Mouse (Mus musculus) regulatory T cell (primary cell): ENCODE measurements around the gene Sirpb1a.
"Not testable (repeated sequence)": the region's sequence is repeated elsewhere in the genome, so short reads cannot be mapped to it uniquely, and the experiment has no call there.

Source experiments
- in situ Hi-C: fragments of 300-600 bp; cut with MboI, MseI; formaldehyde crosslinking; loops from one replicate; pipeline ENCODE4 v1.15.1; 2025; ENCODE audit warnings: high pct_unique_total_duplicates

Gene Sirpb1a

DNA sequence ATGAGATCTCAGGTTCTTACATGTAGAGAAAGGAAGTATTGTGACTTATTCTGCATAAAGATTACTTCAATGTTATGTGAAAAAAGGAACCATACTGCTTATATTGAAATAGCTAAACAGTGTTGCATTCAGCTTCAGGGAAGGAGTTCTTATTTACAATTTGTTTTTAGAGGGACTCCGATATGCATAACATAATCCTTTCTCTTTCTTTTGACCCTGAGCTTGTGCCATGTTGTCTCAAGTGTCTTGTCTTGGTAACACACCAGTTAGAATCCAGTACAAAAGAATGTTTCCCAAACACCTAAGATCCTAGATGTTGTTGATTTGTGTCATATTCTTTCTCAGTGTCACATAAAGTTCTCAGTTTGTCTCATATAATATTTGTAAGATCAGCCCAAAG lies at the start of gene Sirpb1a:
Gene Sirpb1a, minus strand, starts transcription at position 74 of the 400 bp plus-strand sequence.
- in situ Hi-C loops: loop anchor here (5.0 kb wide), 1 partner anchor 151 kb away; the partner anchor contains the start of gene Sirpb1b

DNA sequence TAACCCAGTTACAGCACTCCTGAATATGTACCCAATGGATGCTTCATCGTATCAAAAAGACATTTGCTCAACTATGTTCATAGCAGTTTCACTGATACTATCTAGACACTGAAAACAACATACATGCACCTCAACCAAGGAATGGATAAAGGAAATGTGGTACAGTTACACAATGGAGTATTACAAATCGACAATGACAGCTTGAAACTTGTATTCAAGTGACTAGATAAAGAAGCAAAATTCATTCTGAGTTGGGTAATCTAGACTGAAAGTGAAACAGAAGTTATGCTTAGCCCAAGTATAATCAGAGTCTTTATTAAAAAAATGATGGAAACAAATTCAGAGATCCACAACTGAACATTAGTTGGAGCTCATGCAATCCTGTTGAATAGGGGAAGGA lies 48.5 kb upstream of the Sirpb1a start:
- in situ Hi-C loops: not testable (repeated sequence)

DNA sequence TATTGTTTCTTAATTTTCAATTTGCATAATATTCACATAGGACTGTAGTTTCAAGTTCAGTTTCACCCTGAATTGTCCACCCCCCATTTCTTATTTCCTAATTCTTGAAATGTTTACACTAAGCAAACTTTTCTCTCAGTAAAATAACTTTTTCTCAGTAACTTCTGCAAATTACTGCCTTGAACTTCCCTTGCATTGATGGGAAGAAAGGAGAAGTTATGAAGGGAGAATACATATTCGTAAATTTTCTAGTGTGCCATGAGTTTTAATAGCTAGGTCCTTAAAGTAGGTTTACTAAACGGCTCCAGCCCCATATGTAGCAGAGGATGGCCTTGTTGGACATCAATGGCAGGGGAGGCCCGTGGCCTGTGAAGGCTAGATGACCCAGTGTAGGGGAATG lies 43.8 kb upstream of the Sirpb1a start:
- in situ Hi-C loops: not testable (repeated sequence)

DNA sequence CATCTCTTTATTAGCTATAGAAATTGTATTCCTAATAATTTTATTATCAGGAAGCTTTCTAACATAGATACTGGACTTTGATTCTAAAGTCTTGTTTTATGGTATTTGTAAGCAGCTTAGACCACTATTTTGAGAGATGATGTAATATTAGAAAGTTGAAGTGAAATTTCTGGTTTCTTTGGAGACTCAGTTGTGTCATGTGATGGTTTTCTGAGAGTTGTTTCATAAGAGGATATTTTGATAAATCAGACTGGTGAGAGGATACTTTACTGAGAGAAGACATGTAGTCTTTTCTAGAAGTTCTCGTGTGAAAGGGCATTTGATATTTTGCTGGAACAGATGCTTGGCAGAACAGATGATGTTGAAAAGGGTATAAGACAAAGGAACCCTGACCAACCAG lies 17.6 kb upstream of the Sirpb1a start:
- in situ Hi-C loops: not testable (repeated sequence)

DNA sequence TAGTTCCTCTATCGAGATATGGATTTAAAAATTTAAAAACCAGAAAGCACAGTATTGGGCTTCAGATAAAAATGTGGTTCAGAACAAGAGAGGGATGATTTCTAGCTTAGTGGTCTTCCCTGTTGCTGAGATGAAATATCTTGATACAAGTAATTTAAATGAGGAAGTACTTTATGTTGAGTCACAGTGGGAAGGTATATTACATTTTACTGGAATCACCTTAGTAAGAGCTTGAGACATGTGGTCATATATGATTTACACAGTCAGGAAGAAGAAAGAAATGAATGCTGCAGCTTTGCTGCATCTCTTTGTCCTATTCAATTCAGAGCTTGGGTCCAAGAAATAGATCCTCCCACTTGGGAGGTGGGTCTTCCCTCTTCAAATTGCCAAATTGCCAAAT lies 13.5 kb upstream of the Sirpb1a start:
- in situ Hi-C loops: not testable (repeated sequence)

- in situ Hi-C loops: loop anchor here (5.0 kb wide), 1 partner anchor 149 kb away; the partner anchor contains the start of gene Sirpb1b
Measured at GRCm38 (mm10) chr3:15427917-15428316, 1.6 kb upstream of the Sirpb1a start.

DNA sequence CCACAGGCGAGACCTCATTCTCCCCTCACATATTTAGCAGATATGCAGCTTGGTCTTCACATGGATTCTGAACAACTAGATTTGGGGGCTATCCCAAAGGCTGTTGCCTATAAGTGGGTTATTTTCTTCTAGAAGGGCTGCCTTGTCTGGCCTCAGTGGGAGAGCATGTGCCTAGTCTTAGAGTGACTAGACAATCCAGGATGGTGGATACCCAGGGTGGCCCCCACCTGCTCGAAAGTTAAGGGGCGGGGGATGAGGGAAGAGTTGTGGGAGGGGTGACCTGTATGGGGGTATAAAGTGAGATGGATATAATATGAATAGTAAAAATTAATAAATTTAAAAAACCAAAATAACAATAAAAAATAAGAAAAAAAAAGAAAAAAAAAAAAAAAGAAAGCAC lies 70.6 kb downstream of the Sirpb1a start:
- in situ Hi-C loops: not testable (repeated sequence)

GRCm38 (mm10) chr3:15350318-15350717 lies 76.0 kb downstream of the Sirpb1a start:
- in situ Hi-C loops: not testable (repeated sequence)

GRCm38 (mm10) chr3:15345606-15346005 lies 80.7 kb downstream of the Sirpb1a start:
- in situ Hi-C loops: not testable (repeated sequence)

- in situ Hi-C loops: no loop called here
Measured at GRCm38 (mm10) chr3:15340287-15340686, 86.0 kb downstream of the Sirpb1a start.

GRCm38 (mm10) chr3:15334182-15334581 lies 92.1 kb downstream of the Sirpb1a start:
- in situ Hi-C loops: loop anchor here (5.0 to 10.0 kb wide), 2 partner anchors 273 to 431 kb away; no protein-coding TSS in a partner anchor

GRCm38 (mm10) chr3:15332063-15332462 lies 94.3 kb downstream of the Sirpb1a start, which contains the start of gene Gm9733:
Gene Gm9733 (minus strand): TSS chr3:15332302.
- in situ Hi-C loops: loop anchor here (5.0 to 10.0 kb wide), 2 partner anchors 275 to 433 kb away; no protein-coding TSS in a partner anchor

DNA sequence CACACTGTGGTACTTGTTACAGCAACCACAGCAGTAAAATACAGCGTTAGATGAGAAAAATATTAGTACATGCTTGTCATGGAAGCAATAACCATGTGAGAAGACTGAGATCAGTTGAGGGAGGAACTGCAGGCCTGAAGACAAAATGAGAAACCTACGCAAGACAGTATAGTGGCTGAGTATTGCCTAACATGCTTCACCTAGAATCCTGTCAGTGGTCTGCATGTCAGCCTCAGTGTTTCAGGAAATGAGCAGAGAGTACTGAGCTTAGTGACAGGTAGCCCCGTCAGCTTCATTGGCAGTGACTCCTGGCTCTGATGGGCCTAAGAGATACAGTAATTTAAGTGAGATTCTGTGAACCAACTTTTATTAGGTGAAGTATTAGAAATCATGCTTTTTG lies 94.8 kb downstream of the Sirpb1a start:
- in situ Hi-C loops: loop anchor here (5.0 to 10.0 kb wide), 2 partner anchors 276 to 433 kb away; no protein-coding TSS in a partner anchor

DNA sequence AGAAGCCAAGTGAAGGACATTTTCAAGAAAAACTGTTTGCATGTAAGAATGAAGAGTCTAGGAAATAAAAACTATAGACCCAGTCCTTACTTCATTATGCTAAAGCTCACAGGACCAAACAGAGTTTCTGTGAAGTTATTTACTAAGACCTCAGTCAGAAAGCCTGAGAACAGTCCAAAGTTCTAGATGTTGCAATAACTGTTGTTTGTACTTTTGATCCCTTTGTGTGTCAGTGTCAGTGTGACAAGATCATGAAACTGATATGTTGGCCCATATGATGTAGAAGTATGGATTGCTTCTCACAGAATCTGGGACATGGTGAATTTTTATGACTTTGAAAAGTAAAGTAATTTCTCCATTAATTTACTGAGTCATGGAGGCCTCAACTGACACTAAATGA lies 96.8 kb downstream of the Sirpb1a start:
- in situ Hi-C loops: no loop called here
